Mouse (Mus musculus): Measurements from ENCODE around the gene Defb25. TPM values are rescaled to one million over a fixed set of nuclear protein-coding genes. Genes with fewer than 3 reads are reported as not detected.

Defb25 gene
- polyA plus RNA-seq, 2 experiments: 0.68 to 3.2 TPM

- H3K4me2 ChIP-seq (replicated peaks; ENCODE audit: low read depth, low read length, severe bottlenecking): no peak overlapping the region
- H3K36me3 ChIP-seq (ENCODE audit: control insufficient read depth, insufficient read depth, low read length): no peaks in the 10 kb centered on the region
- TF ChIP-seq POLR2A (IDR thresholded peaks at IDR 0.05; ENCODE audit: borderline replicate concordance, extremely low read depth, insufficient read depth, insufficient read length): no peak
- peaks cover 8% of the 10 kb centered on the region; the same call in 1 of the 2 replicates for H3K4me1 ChIP-seq (ENCODE audit: control insufficient read depth, insufficient read depth, low read length)
- H3K9me3 ChIP-seq (ENCODE audit: control insufficient read depth, low read length): no peaks in the 10 kb centered on the region
- no peak overlapping the region for H3K9ac ChIP-seq (ENCODE audit: low read depth, low read length, severe bottlenecking)
- ATAC-seq (ENCODE audit: low FRiP score, low read depth) (no peak), DNase-seq (ENCODE audit: low spot score) (no peak)
- no peak overlapping the region for H3K27ac ChIP-seq (replicated peaks; ENCODE audit: low read depth, low read length)
- 48% methylated on average over 17 of the region's 17 CpGs for WGBS
- H3K4me3 ChIP-seq (replicated peaks; ENCODE audit: low read length): no peak overlapping the region
- H3K27me3 ChIP-seq (ENCODE audit: control insufficient read depth, insufficient read depth, low read length): peaks cover 32% of the 10 kb centered on the region
Observed at GRCm38 (mm10) chr2:152628066-152628465, 5.2 kb upstream of the Defb25 start.

- Histone ChIP-seq H3K9ac (ENCODE audit: low read depth, low read length, severe bottlenecking) (peak within 1 kb of the TSS; percentile 56), H3K9me3 (ENCODE audit: control insufficient read depth, low read length) (no peaks in the 10 kb centered on the region), H3K27me3 (ENCODE audit: control insufficient read depth, insufficient read depth, low read length) (peaks cover 32% of the 10 kb centered on the region), H3K4me3 (replicated peaks; ENCODE audit: low read length) (peak within 1 kb of the TSS; percentile 47), H3K27ac (replicated peaks; ENCODE audit: low read depth, low read length) (no peak within 1 kb of the TSS), H3K36me3 (ENCODE audit: control insufficient read depth, insufficient read depth, low read length) (no peaks in the 10 kb centered on the region), H3K4me2 (replicated peaks; ENCODE audit: low read depth, low read length, severe bottlenecking) (peak within 1 kb of the TSS; percentile 82), H3K4me1 (ENCODE audit: control insufficient read depth, insufficient read depth, low read length) (peaks cover 8% of the 10 kb centered on the region; the same call in 1 of the 2 replicates)
- TF ChIP-seq POLR2A (IDR thresholded peaks at IDR 0.05; ENCODE audit: borderline replicate concordance, extremely low read depth, insufficient read depth, insufficient read length): no peak
- DNase-seq (ENCODE audit: low spot score) (peak; percentile 26), ATAC-seq (ENCODE audit: low FRiP score, low read depth) (peak; percentile 73)
- WGBS: under 1% methylated on average over 53 of the region's 59 CpGs
Observed at GRCm38 (mm10) chr2:152626774-152627591, 4.1 kb upstream of the Defb25 start, which contains the start of gene Rem1. Rem1 (plus strand) TSS chr2:152626951.

- Histone ChIP-seq H3K4me2 (replicated peaks; ENCODE audit: low read depth, low read length, severe bottlenecking) (no peak overlapping the region), H3K9me3 (ENCODE audit: control insufficient read depth, low read length) (no peaks in the 10 kb centered on the region), H3K36me3 (ENCODE audit: control insufficient read depth, insufficient read depth, low read length) (no peaks in the 10 kb centered on the region), H3K27me3 (ENCODE audit: control insufficient read depth, insufficient read depth, low read length) (peaks cover 32% of the 10 kb centered on the region), H3K4me3 (replicated peaks; ENCODE audit: low read length) (no peak overlapping the region), H3K27ac (replicated peaks; ENCODE audit: low read depth, low read length) (no peak overlapping the region), H3K9ac (ENCODE audit: low read depth, low read length, severe bottlenecking) (no peak overlapping the region), H3K4me1 (ENCODE audit: control insufficient read depth, insufficient read depth, low read length) (peaks cover 8% of the 10 kb centered on the region; the same call in 1 of the 2 replicates)
- ATAC-seq (ENCODE audit: low FRiP score, low read depth) (no peak), DNase-seq (ENCODE audit: low spot score) (no peak)
- TF ChIP-seq POLR2A (IDR thresholded peaks at IDR 0.05; ENCODE audit: borderline replicate concordance, extremely low read depth, insufficient read depth, insufficient read length): no peak
- WGBS: 25% methylated on average over 1 of the region's 1 CpGs
Observed at GRCm38 (mm10) chr2:152625256-152625655, 2.4 kb upstream of the Defb25 start.

- Histone ChIP-seq H3K9me3 (ENCODE audit: control insufficient read depth, low read length) (no peaks in the 10 kb centered on the region), H3K36me3 (ENCODE audit: control insufficient read depth, insufficient read depth, low read length) (no peaks in the 10 kb centered on the region), H3K4me3 (replicated peaks; ENCODE audit: low read length) (no peak overlapping the region), H3K27ac (replicated peaks; ENCODE audit: low read depth, low read length) (no peak overlapping the region), H3K4me1 (ENCODE audit: control insufficient read depth, insufficient read depth, low read length) (peaks cover 8% of the 10 kb centered on the region; the same call in 1 of the 2 replicates), H3K9ac (ENCODE audit: low read depth, low read length, severe bottlenecking) (no peak overlapping the region), H3K27me3 (ENCODE audit: control insufficient read depth, insufficient read depth, low read length) (peaks cover 32% of the 10 kb centered on the region), H3K4me2 (replicated peaks; ENCODE audit: low read depth, low read length, severe bottlenecking) (no peak overlapping the region)
- 77% methylated on average over 2 of the region's 2 CpGs for WGBS
- ATAC-seq (ENCODE audit: low FRiP score, low read depth): no peak
- no peak for DNase-seq (ENCODE audit: low spot score)
- TF ChIP-seq POLR2A (IDR thresholded peaks at IDR 0.05; ENCODE audit: borderline replicate concordance, extremely low read depth, insufficient read depth, insufficient read length): no peak
Observed at GRCm38 (mm10) chr2:152624566-152624965, 1.7 kb upstream of the Defb25 start.

GRCm38 (mm10) chr2:152622151-152622550 is 702 bp downstream of the Defb25 start:
- H3K27ac ChIP-seq (replicated peaks; ENCODE audit: low read depth, low read length): no peak overlapping the region
- H3K9me3 ChIP-seq (ENCODE audit: control insufficient read depth, low read length): no peaks in the 10 kb centered on the region
- H3K27me3 ChIP-seq (ENCODE audit: control insufficient read depth, insufficient read depth, low read length): peaks cover 19% of the 10 kb centered on the region
- no peaks in the 10 kb centered on the region for H3K36me3 ChIP-seq (ENCODE audit: control insufficient read depth, insufficient read depth, low read length)
- ATAC-seq (ENCODE audit: low FRiP score, low read depth) (no peak), DNase-seq (ENCODE audit: low spot score) (no peak)
- H3K4me3 ChIP-seq (replicated peaks; ENCODE audit: low read length): no peak overlapping the region
- H3K4me2 ChIP-seq (replicated peaks; ENCODE audit: low read depth, low read length, severe bottlenecking): no peak overlapping the region
- no peak overlapping the region for H3K9ac ChIP-seq (ENCODE audit: low read depth, low read length, severe bottlenecking)
- WGBS: 74% methylated on average over 13 of the region's 13 CpGs
- peaks cover 6% of the 10 kb centered on the region; the same call in 1 of the 2 replicates for H3K4me1 ChIP-seq (ENCODE audit: control insufficient read depth, insufficient read depth, low read length)
- TF ChIP-seq POLR2A (IDR thresholded peaks at IDR 0.05; ENCODE audit: borderline replicate concordance, extremely low read depth, insufficient read depth, insufficient read length): no peak
